Mouse (Mus musculus) heart, embryonic 13.5 days (tissue): Measurements from ENCODE around the gene Shbg. TPM values are rescaled to one million over a fixed set of nuclear protein-coding genes. Genes with fewer than 3 reads are reported as not detected.

ENCODE experiments used
- ATAC-seq: fragments of 200-750 bp; cut with Nextera tagmentation; 2 replicates; pipeline ENCODE4 v1.8.0; 2017; ENCODE audit warnings: moderate TSS enrichment; ENCODE audit not compliant: insufficient number of reproducible peaks, low FRiP score, low TSS enrichment; ENCODE audit errors: extremely low read depth
- H3K27ac ChIP-seq: fragments of 300-500 bp; sonication (generic); replicated peaks from 2 replicates; pipeline ENCODE4 v1.5.1; 2015; ENCODE audit warnings: moderate library complexity, mild to moderate bottlenecking, inconsistent platforms
- H3K27me3 ChIP-seq: fragments of 300-500 bp; sonication (generic); replicated peaks from 2 replicates; pipeline ENCODE4 v1.6.1; 2015; ENCODE audit warnings: mild to moderate bottlenecking, inconsistent platforms
- H3K36me3 ChIP-seq: fragments of 300-500 bp; sonication (generic); 2 replicates; pipeline ENCODE4 v1.6.1; 2015; ENCODE audit warnings: mild to moderate bottlenecking, inconsistent platforms
- H3K4me1 ChIP-seq: fragments of 300-500 bp; sonication (generic); 2 replicates; pipeline ENCODE4 v1.6.1; 2015; ENCODE audit warnings: inconsistent platforms
- H3K4me2 ChIP-seq: fragments of 300-500 bp; sonication (generic); 2 replicates; pipeline ENCODE4 v1.6.1; 2015; ENCODE audit warnings: inconsistent platforms, mild to moderate bottlenecking, moderate library complexity
- H3K4me3 ChIP-seq: fragments of 300-500 bp; sonication (generic); 2 replicates; pipeline ENCODE4 v1.5.1; 2015; ENCODE audit warnings: moderate library complexity, mild to moderate bottlenecking, inconsistent platforms
- H3K9ac ChIP-seq: fragments of 300-500 bp; sonication (generic); 2 replicates; pipeline ENCODE4 v1.6.1; 2015; ENCODE audit warnings: inconsistent platforms, mild to moderate bottlenecking, moderate library complexity
- H3K9me3 ChIP-seq: fragments of 300-500 bp; sonication (generic); 2 replicates; pipeline ENCODE4 v1.6.1; 2016; ENCODE audit warnings: inconsistent platforms
- WGBS: fragments of 180-500 bp; shearing (Covaris S2); methylation state at CpG from one replicate; pipeline ENCODE4 v1.1.7; 2015; ENCODE audit warnings: mixed read lengths; 5-methylcytosine and 5-hydroxymethylcytosine counted together
- polyA plus RNA-seq: library from polyadenylated mRNA; unstranded; fragments of >200 nt; fragmentation: Nextera tagmentation; extraction: Ambion mirVana; gene quantifications from 2 replicates; pipeline ENCODE4 v1.2.1, GENCODE M21; 2015

Gene Shbg
- polyA plus RNA-seq, 1 experiment from 2014 or later, result 0.23 TPM

DNA sequence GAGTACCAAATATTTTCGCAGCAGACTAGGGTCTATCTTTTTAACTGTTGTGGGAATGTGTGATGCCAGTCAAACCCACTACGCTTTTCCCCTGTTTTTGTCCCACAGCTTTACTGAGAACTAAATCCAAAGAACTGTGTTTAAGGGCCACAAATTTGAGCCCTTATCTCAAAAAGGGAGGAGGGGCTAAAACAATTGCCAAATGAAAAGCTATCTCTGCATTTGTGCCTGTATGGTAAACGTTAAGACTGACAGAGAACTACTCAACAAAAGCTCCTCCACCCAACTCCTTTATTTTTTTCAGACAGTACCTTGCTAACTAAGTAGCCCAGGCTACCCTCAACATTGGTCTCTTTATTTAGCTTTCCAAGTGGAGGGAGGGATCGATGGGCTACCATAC, 24.9 kb downstream of the Shbg start:
- no peak overlapping the region for H3K4me2 ChIP-seq
- no peaks in the 10 kb centered on the region for H3K9me3 ChIP-seq
- H3K27me3 ChIP-seq, result no peaks in the 10 kb centered on the region
- ATAC-seq, result no peak
- 87% methylated on average over 4 of the region's 4 CpGs for WGBS
- H3K9ac ChIP-seq, result no peak overlapping the region
- H3K4me3 ChIP-seq, result no peak overlapping the region
- H3K36me3 ChIP-seq, result peaks cover 76% of the 10 kb centered on the region
- H3K27ac ChIP-seq, result 0 out of 2 replicates have a peak overlapping the region, but pooled peaks have one; percentile 8
- H3K4me1 ChIP-seq, result no peaks in the 10 kb centered on the region

DNA sequence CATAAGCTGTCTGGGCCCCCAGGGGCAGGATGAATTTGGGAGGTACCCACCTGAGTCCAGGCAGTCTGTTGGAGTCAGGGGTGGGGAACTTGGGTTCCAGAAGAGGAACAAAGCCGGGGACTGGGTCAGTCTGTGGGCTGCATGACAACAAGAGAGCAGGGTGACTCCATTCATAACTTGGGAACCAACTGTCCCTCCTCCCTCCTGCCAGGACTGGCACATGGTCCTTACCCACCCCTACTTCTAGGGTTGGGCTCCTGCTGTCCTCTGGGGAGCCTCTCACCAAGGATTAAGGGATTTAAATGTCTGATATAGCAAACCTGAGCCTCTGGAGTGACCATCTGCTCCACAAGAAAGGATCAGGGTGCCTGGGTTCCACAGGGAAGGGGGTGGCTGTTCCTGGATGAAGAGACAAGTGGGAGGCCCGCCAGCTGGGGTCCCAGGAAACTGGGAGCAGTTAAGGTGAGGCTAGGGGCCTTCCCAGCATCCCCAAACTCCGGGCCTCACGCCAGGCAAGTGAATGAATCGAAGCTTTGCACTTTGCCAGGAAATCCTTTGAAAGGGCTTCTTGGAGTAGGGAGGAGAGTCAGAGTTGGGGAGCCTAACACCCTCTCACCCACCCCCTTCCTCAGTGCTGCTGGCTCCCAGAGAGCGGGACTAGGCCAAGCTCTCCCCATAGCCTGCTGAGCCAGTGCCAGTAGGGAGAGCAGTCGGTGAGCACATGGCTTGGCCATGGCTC, 25.6 kb downstream of the Shbg start:
- Histone ChIP-seq H3K9ac (no peak overlapping the region), H3K4me1 (no peaks in the 10 kb centered on the region), H3K9me3 (no peaks in the 10 kb centered on the region), H3K27ac (no peak overlapping the region), H3K27me3 (no peaks in the 10 kb centered on the region), H3K4me3 (no peak overlapping the region), H3K4me2 (no peak overlapping the region), H3K36me3 (peaks cover 83% of the 10 kb centered on the region)
- ATAC-seq, result no peak
- WGBS, result 75% methylated on average over 7 of the region's 7 CpGs

DNA sequence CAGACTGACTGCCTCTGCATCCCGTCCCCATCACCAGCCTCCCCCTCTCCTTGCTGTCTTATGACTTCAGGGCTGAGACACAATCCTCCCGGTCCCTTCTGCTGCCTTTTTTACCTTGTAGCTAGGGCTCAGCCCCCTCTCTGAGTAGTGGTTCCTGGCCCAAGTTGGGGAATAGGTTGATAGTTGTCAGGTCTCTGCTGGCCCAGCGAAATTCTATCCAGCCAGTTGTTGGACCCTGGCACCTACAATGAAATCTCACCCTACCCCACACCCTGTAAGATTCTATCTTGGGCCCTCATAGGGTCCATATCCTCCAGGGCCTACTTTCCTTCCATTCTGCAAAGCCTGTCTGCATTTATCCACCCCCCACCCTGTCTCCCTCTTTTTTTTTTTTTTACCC, 26.3 kb downstream of the Shbg start:
- Histone ChIP-seq H3K36me3 (peaks cover 89% of the 10 kb centered on the region), H3K4me3 (no peak overlapping the region), H3K27ac (no peak overlapping the region), H3K9me3 (no peaks in the 10 kb centered on the region), H3K4me1 (no peaks in the 10 kb centered on the region), H3K27me3 (no peaks in the 10 kb centered on the region), H3K9ac (no peak overlapping the region), H3K4me2 (no peak overlapping the region)
- whole genome bisulfite sequencing, result 88% methylated on average over 3 of the region's 3 CpGs
- no peak for ATAC-seq

DNA sequence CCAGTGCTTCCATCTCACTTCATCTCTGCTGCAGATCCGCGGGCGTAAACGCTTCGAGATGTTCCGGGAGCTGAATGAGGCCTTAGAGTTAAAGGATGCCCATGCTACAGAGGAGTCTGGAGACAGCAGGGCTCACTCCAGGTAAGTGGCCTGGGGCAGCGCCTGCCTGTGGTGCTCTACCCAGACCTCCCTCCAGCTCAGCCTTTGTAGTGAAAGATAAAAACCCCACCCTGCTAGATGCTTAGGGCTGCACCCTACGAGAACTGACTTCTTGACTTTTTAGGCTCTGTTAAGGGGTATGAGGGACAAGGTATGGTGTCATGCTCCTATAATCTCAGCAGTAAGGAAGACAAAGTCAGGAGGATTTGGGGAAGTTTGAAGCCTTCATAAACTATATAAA, 27.1 kb downstream of the Shbg start:
- 85% methylated on average over 8 of the region's 8 CpGs for WGBS
- peaks cover 85% of the 10 kb centered on the region for H3K36me3 ChIP-seq
- no peak overlapping the region; the same call in 1 of the 2 replicates for H3K9ac ChIP-seq
- H3K27ac ChIP-seq, result no peak overlapping the region
- H3K27me3 ChIP-seq, result no peaks in the 10 kb centered on the region
- H3K4me2 ChIP-seq, result no peak overlapping the region
- H3K4me3 ChIP-seq, result no peak overlapping the region
- no peak for ATAC-seq
- H3K9me3 ChIP-seq, result no peaks in the 10 kb centered on the region
- peaks cover 6% of the 10 kb centered on the region; the same call in 1 of the 2 replicates for H3K4me1 ChIP-seq

DNA sequence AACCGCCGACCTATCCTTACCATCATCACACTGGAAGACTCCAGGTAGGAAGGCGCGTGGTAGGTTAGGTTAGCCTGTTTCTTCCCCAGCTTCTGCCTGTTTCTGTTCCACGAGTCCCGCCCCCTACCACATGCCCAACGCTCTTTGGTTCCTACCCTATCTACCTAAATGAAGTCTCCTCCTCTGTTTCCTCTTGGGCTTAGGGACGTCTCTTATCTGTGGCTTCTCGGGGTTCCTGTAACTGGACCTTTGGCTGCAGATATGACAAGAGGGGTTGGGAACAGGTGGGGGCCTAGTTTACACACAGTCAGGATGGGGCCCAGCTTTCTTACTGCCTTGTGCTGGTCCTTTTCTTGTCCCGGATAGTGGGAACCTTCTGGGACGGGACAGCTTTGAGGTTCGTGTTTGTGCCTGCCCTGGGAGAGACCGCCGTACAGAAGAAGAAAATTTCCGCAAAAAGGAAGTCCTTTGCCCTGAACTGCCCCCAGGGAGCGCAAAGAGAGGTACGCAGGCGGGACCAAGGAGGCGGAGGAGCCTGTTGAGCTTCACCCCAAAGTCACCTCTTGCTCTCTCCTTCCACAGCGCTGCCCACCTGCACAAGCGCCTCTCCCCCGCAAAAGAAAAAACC, 28.4 kb downstream of the Shbg start:
- H3K27me3 ChIP-seq, result no peaks in the 10 kb centered on the region
- peaks cover 84% of the 10 kb centered on the region for H3K36me3 ChIP-seq
- peaks cover 17% of the 10 kb centered on the region; the same call in 1 of the 2 replicates for H3K4me1 ChIP-seq
- no peak overlapping the region for H3K4me3 ChIP-seq
- H3K4me2 ChIP-seq, result no peak overlapping the region
- H3K9ac ChIP-seq, result no peak overlapping the region
- H3K27ac ChIP-seq, result no peak overlapping the region
- no peak for ATAC-seq
- 82% methylated on average over 22 of the region's 22 CpGs for WGBS
- H3K9me3 ChIP-seq, result no peaks in the 10 kb centered on the region

DNA sequence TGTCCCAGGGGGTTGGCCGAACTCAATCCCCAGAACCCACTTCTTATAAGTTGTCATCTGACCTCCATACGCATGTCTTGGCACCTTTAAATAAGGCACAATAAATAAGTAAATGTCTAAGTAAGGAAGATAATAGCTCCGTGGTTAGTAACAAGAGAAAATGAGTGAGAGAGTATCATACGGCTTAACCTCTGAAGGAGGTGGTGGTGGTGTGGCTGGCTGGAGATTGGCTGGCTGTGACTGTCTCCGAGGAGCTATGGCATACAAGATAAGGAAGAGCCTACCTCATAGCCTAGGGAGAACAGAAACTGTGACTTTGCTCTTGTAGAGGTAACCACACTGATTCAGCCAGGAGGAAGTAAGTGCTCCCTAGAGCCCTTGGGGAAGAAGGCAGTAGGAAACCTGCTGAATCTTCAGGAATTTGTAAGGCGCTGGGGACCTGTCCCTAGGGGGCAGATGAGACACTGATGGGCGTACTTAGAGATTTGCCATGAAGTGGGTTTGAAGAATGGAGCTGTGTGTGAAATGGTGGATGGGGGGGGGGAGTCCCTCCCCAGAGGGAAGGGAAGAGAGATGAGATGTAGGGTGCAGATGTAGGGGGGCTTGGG, 31.9 kb downstream of the Shbg start:
- Histone ChIP-seq H3K4me2 (no peak overlapping the region), H3K27me3 (no peaks in the 10 kb centered on the region), H3K9me3 (no peaks in the 10 kb centered on the region), H3K36me3 (peaks cover 68% of the 10 kb centered on the region), H3K4me1 (peaks cover 31% of the 10 kb centered on the region), H3K4me3 (no peak overlapping the region), H3K27ac (no peak overlapping the region), H3K9ac (no peak overlapping the region)
- ATAC-seq, result no peak
- WGBS, result 57% methylated on average over 7 of the region's 7 CpGs

DNA sequence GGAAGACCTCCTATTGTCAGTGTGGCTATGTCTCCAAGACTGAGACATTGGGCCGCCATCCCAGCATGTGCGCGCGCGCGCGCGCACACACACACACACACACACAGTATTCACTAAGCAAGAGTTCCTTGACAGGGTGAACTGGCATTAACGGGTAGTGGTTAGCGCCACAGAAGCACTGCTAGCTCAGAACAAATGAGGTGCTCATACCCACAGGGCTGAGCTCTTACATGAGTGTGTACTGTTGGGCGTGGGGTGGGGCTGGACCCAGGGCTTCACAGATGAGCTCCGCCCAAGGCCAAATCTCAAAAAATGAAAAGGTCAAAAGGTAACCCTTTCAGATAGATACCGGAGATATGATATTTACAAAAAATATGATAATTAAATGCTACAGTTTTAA, 32.8 kb downstream of the Shbg start:
- 92% methylated on average over 13 of the region's 13 CpGs for WGBS
- H3K9me3 ChIP-seq, result no peaks in the 10 kb centered on the region
- H3K9ac ChIP-seq, result no peak overlapping the region
- no peak overlapping the region for H3K4me3 ChIP-seq
- peaks cover 31% of the 10 kb centered on the region for H3K4me1 ChIP-seq
- H3K27me3 ChIP-seq, result no peaks in the 10 kb centered on the region
- no peak overlapping the region for H3K27ac ChIP-seq
- peaks cover 59% of the 10 kb centered on the region for H3K36me3 ChIP-seq
- H3K4me2 ChIP-seq, result no peak overlapping the region
- no peak for ATAC-seq

DNA sequence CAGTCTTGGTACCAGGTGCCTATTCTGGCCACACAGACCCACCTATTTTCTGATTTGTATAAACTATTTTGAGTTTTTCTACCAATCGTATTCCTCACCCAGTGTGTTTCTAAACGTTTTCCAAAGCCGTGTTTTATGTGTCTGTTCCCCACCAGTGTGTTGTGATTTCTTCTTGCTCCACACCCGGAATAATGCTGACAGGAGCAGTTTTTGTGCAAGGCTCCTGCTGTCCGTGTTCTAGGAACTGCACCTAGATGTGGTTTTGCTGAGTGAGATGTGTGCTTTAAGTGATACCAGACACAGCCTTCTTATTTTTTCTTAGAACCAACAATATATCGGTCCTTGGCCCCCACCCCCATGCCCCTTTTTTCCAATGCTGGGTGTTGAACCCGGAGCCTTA, 33.7 kb downstream of the Shbg start:
- Histone ChIP-seq H3K9me3 (no peaks in the 10 kb centered on the region), H3K4me3 (no peak overlapping the region), H3K4me2 (no peak overlapping the region), H3K36me3 (peaks cover 50% of the 10 kb centered on the region), H3K9ac (no peak overlapping the region), H3K27ac (no peak overlapping the region), H3K27me3 (no peaks in the 10 kb centered on the region), H3K4me1 (peaks cover 31% of the 10 kb centered on the region)
- no peak for ATAC-seq
- 77% methylated on average over 7 of the region's 7 CpGs for WGBS

DNA sequence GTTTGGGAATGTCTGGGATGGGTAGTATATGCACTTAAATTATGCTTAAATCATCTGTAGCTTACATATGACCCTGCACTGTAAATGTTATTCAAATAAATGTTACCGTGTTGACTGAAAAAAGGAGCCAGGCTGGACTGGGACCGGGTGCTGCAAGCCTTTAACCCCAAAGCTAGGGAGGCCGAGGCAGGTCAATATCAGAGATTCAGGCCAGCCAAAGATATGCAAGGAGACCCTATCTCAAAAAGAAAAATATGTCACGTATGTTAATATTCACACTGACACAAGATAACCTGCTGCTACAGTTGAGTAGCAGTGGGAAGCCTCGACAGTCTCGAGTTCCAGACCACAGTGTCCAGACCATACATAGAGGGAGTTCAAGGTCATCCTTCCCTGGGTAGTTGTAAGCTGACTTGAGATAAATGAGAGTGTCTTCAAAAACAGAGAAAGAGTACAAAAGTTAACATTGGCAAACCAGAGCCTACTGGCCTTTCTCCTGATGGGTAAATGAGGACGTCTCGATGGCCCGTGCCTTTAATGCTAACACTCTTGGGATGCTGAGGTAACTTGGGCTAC, 35.4 kb downstream of the Shbg start:
- ATAC-seq, result no peak

DNA sequence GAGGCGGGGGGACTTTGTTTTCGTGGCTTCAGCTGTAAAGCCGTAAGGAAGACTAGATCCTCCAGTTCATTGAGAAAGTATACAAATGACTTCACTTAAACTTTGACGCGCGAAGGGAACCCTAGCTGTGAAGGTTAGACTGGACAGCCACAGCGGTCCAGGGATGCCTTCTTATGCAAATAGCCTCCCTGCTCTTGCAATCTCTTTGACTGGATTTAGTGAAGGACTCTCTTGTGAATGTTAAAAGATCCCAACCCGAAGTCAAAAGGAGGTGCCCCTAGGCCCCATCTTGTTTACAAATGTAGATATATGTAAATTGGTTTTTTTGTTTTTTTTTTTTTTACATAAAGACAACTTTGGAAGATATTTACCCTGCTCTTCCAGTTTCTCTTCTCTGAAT, 35.9 kb downstream of the Shbg start:
- Histone ChIP-seq H3K9me3 (no peaks in the 10 kb centered on the region), H3K27ac (peak overlapping the region; percentile 96), H3K4me2 (peak overlapping the region; percentile 80), H3K36me3 (peaks cover 35% of the 10 kb centered on the region), H3K4me3 (peak overlapping the region; percentile 85), H3K4me1 (peaks cover 48% of the 10 kb centered on the region), H3K9ac (peak overlapping the region; percentile 93), H3K27me3 (no peaks in the 10 kb centered on the region)
- no peak for ATAC-seq
- WGBS, result 1% methylated on average over 8 of the region's 8 CpGs

More for the DNA sequence above, 35.4 kb downstream of the Shbg start:
- Histone ChIP-seq H3K27ac (peak overlapping the region; percentile 96; the same call in 1 of the 2 replicates), H3K36me3 (peaks cover 35% of the 10 kb centered on the region), H3K4me3 (peak overlapping the region; percentile 85), H3K4me2 (peak overlapping the region; percentile 80), H3K27me3 (no peaks in the 10 kb centered on the region), H3K9me3 (no peaks in the 10 kb centered on the region), H3K4me1 (peaks cover 43% of the 10 kb centered on the region), H3K9ac (peak overlapping the region; percentile 93)
- 55% methylated on average over 9 of the region's 9 CpGs for WGBS

DNA sequence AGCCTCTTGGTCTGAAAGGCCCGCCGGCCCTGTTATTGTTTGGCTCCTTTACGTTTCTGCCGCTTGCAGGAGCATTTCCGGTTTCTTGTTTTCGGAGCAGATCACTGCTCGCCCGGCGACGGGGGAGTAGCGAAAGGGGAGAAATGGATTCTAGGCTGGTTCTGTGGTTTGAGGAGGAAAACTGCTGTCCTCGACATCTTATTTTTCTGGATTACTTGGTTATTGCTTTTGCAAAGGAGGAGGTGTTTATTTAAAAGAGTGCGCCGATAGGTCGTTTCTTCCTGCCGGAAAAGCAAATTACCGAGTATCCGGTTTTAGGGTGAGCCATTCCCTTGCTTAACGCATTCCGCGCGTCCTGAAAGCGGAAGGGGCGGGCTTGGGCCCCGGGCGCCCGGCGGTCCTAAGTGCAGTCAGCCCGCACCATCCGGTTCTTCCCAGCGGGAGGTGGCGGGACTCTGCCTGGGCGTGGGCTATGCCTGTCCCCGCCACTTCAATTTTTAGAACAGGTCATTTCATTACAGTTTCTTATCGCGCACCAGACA, 36.5 kb downstream of the Shbg start:
- Histone ChIP-seq H3K27ac (peak overlapping the region; percentile 96), H3K9me3 (no peaks in the 10 kb centered on the region), H3K4me2 (peak overlapping the region; percentile 80), H3K27me3 (no peaks in the 10 kb centered on the region), H3K4me1 (peaks cover 50% of the 10 kb centered on the region), H3K9ac (peak overlapping the region; percentile 93), H3K4me3 (peak overlapping the region; percentile 85), H3K36me3 (peaks cover 34% of the 10 kb centered on the region)
- WGBS, result under 1% methylated on average over 36 of the region's 36 CpGs
- peak; percentile 62 for ATAC-seq
